Mouse (Mus musculus): Measurements from ENCODE around the gene Arhgap1.

The Arhgap1 gene

GRCm38 (mm10) chr2:91649152-91649551 lies 508 bp upstream of the Arhgap1 start:
- peak; percentile 17 for DNase-seq (ENCODE audit: low spot score)

DNA sequence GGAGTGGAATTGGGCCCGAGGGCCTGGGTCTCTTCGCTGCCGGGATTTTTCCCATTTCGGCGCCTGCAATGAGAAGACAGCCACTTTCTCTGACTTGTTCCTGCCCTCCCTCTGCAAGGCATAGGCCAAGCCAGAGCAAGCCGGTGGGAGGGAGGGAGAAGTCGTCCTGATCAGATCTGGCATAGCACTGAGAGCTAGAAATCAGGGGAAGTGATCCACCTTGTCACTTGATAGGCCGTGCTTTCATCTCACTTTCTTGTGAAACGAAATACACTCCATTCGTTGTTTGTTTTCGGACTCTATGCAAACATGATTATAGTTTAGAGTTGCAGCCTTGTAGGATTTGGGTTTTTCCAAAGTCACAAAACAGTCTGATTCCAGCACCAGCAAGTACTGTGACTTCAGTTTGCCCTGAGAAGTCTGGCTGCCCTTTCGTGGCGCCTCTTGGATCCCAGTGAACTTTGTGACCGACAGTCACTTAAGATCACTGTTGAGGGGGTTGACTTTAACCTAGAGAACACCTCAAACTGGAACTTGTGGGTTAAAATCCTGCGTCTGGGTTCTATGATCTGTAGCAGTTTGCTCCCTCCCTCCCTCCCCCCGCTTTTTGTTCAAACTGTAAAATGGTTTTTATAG lies 818 bp downstream of the Arhgap1 start:
- no peak for DNase-seq (ENCODE audit: low spot score)

GRCm38 (mm10) chr2:91651458-91652258 lies 2.0 kb downstream of the Arhgap1 start:
- DNase-seq (ENCODE audit: low spot score), result no peak

DNA sequence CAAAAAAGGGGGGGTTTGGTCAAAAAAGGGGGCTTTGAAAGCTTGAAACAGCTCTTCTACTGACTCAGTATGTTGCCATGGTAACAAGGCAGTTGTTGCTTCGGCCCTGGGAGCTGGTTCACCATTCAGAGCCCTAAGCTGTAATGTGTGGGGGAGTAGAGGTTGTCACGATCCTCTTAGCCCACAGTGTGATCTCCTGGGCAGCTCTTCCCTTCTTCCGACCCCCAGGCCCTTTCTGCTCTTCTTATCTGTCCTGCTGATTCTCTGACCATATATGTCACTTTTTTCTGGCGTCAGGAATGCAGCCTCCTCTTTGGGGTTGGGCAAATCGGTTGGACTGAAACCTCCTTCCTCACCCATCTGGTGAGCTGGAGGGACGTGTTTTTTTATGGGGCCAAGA lies 3.2 kb downstream of the Arhgap1 start:
- DNase-seq (ENCODE audit: low spot score), result no peak

DNA sequence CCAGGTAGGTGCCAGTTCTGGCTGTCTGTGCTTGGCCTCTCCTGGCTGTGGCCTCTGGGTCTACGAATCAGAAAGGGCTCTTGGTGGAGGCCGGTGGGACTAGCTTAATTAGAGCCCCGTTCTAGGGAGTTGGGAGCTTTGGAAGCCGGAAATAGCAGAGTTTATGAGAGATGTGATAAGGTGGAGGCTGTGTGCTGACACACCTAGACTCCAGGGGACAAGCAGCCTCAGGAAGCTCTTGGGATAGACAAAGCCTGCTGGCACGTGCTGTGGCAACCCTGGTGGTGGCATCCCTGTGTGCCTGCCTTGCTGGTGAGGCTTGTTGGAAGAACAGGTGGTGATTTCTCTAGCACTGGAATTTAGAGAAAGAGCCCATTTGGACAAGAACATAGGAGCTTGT lies 5.7 kb downstream of the Arhgap1 start:
- no peak for DNase-seq (ENCODE audit: low spot score)

DNA sequence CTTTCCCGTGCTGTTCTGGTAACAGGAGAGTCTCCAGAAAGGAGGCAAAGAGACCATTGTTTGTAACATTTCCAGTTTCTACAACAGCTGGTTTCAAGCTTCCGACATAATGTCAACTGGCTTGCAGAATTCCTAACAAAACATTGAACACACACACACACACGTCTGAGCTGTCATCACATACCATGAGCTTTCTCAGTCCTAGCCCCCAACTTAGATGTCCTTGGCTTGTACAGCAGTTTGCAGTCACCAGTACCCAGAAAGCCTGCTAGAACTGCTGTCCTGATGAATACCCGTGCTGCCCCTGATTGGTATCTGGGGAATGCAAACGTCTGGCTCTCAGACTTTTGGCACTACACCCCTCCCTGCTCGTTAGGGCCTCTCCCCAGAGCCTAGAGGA lies 6.2 kb downstream of the Arhgap1 start:
- DNase-seq (ENCODE audit: low spot score), result no peak

DNA sequence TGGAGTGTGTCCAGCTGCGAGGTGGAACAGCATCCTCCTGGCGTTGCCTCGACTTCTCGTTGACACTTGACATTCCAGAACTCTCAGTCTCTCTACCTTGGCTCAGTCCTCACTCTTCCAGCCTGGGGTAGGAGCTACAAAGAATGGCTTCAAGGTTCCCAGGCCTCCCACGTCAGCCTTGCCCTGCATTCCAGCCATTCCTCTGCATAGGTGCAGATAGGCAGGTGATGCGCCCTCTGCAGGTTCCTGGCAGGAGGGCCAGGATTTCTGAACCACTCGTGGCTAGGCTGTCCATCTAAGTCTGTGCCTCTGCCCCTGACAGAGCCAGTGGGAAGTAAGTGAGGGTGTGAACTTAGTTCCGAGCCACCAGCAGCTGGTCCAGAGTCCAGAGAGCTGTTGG lies 7.1 kb downstream of the Arhgap1 start:
- no peak for DNase-seq (ENCODE audit: low spot score)

- no peak for DNase-seq (ENCODE audit: low spot score)
Measured at GRCm38 (mm10) chr2:91659657-91660056, 10.0 kb downstream of the Arhgap1 start.

GRCm38 (mm10) chr2:91660981-91661380 lies 11.3 kb downstream of the Arhgap1 start:
- DNase-seq (ENCODE audit: low spot score), result no peak

DNA sequence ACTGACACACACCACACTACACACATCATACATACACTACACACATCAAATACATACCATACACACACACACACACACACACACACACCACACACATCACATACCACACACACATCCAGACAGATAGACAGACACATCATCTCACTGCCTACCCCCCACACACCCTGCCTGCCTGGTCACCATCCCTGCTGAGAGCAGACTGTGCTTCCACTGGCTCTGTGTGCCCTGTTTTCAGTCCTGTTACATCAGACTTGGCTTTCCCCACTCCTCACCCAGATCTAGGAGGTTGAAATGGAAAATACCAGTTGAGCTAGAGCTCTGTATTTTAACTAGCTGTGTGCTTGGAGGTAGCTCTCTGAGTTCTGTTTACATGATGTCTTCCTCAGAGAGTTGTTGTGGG lies 15.1 kb downstream of the Arhgap1 start:
- DNase-seq (ENCODE audit: low spot score), result peak; percentile 69

DNA sequence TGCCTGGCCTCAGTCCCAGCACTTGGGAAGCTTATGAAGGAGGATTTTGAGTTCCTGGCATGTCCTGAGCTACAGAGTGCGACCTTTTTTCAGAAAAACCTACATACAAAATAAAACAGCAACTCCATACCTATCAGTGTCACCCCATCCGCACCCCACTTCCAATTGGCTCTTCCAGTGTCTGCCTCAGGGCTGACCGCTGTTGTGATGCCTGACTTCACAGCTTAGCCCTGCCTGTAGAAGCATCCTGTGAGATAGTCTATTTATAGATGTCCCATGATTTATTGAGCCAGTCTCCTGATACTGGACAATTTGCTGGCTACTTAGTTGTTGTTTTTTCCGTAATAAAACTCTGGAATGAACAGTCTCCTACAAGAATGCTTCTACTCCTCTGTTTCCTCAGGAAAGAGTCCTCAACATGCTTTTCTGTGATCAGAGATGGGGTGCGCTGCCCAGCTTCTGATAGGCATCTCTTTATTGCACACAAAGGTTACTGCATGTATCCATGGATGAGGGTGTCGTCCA lies 16.8 kb downstream of the Arhgap1 start:
- DNase-seq (ENCODE audit: low spot score), result no peak

GRCm38 (mm10) chr2:91667747-91668146 lies 18.1 kb downstream of the Arhgap1 start:
- no peak for DNase-seq (ENCODE audit: low spot score)

- no peak for DNase-seq (ENCODE audit: low spot score)
Measured at GRCm38 (mm10) chr2:91669326-91669725, 19.7 kb downstream of the Arhgap1 start.

DNA sequence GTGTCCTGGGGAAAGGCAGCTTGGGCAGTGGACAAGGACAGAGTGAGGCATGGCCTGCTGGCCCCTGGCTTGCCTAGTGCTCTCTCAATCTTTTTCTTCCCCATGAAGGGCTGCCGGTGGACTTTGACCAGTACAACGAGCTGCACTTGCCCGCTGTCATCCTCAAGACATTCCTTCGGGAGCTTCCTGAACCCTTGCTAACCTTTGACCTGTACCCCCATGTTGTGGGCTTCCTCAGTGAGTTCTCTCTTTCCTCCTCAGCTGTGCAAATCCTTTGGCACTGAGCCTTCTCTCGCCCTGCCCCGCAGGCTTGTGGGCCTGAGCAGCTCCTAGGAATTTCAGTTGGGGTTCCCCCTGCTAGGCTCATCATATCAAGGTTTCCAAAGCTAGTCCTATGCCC lies 20.4 kb downstream of the Arhgap1 start:
- no peak for DNase-seq (ENCODE audit: low spot score)

- DNase-seq (ENCODE audit: low spot score), result peak; percentile 42
Measured at GRCm38 (mm10) chr2:91673587-91673986, 23.9 kb downstream of the Arhgap1 start.

- no peak for DNase-seq (ENCODE audit: low spot score)
Measured at GRCm38 (mm10) chr2:91674895-91675294, 25.2 kb downstream of the Arhgap1 start.

DNA sequence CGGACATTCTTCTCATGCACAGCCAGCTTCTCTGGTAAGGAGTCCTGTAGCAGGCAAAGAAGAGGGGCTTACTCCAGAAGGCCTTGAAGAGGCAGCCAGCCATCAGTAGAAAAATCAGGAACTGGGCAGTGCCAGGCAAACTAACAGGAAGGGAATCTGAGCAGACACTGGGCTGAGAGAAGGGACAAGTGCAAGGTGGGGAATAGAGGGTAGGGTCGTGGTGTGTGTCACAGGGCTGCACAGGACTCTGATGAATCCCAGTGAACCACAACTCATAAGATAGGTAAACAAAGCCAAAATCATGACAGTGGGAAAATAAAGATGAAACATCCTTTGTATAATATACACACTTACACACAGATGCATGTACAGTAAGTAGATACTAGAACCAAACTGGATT lies 26.8 kb downstream of the Arhgap1 start:
- DNase-seq (ENCODE audit: low spot score), result no peak

DNA sequence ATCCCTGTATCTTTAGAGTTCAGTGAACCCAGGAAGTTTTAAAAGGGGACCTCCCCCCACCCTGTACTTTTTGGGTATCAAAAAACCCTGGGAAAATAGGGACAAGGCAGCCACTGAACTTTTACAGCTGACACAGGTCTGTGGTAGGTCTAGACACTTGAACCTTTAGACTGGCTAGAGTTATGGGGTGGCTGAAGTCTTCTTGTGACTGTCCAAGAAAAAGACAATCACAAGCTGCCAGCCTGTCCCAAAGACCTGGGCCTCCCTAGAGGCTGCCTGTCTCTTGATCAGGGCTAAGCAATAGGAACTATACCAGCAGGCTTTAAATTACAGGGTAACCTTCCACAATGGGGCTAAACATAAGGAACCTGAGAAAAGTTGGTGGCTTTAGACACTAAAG lies 27.3 kb downstream of the Arhgap1 start:
- DNase-seq (ENCODE audit: low spot score), result no peak

DNA sequence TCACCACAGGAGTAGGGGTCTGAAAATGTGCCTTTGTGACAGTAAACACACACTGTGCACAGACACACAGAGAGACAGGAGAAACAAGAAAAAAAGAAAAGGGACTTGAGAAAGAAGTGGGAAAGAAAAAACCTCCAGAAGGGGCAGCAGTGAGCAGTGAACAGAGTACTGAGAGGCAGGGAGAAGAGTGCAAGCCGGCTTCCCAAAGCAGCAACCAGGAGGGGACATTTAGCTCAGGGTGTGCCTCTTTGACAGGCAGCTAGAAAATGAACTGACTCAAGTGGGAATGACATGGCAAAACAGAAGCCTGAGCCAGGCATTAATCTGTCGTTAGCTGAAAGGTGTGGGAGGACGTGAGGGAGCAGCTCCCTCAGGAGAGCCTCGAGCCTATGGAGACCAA lies 33.2 kb downstream of the Arhgap1 start:
- DNase-seq (ENCODE audit: low spot score), result peak; percentile 75

DNA sequence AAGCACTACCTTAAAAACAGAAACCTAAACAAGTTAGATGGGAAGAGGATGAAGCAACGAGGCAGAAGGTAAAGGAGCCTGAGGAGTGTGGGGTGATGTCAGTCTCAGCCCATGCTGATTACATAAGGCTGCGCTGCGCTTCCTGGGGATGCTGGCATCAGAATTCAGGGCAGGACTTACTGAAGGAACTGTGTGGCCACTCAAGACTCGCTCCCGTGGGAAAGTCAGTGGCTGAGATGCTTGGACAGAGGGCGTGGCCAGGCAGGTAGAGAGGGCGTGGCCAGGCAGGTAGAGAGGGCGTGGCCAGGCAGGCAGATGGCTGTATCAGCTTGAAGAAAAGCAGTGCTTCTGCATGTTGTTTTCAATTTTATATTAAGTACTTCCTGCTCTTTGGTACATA lies 34.3 kb downstream of the Arhgap1 start:
- DNase-seq (ENCODE audit: low spot score), result no peak

DNA sequence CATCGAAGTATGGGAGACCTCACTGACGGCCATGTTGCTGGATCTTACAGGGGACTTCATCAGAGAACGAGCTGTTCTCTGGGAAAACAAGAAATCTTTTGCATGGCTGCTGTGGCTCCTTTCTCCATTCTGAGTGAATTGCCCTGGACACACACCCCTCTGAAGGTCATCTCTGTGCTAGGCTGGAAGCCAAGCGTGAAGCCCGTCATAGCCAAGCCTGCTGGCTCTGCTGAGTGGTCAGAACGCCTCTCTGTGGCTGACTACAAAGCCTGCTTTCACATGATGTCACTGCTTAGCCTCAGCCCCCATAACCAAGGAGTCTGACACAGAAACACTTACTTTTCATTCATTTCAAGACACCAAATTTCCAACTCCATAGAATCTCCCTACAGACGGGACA lies 39.8 kb downstream of the Arhgap1 start:
- no peak for DNase-seq (ENCODE audit: low spot score)

DNA sequence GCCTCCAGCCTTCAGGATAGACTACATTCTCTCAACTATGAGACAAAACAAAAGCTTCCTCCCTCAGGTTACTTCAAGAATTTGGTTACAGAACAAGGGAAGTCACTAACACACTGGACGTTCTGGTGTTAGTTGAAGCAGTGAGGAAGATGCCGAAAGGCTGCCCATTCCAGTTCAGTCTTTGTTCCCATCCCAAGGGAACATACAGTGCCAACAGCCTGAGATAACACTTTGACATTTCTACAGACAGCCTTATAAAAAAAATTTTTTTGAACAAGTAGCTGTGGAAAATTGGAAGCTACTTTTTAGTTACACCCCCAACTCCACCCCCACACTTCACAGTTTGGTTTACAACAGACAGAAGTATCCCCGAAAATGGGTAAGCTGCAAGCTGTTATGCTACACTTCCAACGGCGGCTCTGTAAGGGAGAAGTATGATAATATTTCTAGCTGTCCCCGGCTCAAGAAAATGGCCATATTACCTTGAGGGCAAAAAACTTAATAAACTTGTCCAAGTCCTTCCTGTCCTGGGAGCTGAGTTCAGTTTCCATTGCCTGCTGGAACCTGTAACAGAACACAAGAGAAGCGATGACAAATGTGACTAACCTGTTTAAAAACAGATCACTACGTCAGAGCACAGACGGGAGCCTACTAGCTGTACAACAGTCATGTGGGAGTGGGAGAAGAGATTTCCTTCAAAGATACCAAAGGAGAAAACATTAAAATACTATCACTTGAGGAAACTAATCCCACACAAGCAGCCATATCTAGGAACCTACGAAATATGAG lies 46.0 kb downstream of the Arhgap1 start:
- DNase-seq (ENCODE audit: low spot score), result peak; percentile 72

- peak; percentile 73 for DNase-seq (ENCODE audit: low spot score)
Measured at GRCm38 (mm10) chr2:91696225-91696590, 46.5 kb downstream of the Arhgap1 start.
